Mouse (Mus musculus) lung, adult 2 months (tissue): Measurements from ENCODE around the gene Trat1.

ENCODE experiments used
- CTCF ChIP-seq: fragments of 200-500 bp; IDR thresholded peaks from 2 replicates; pipeline ENCODE4 v1.5.1; 2011; ENCODE audit warnings: mild to moderate bottlenecking, low read length, control low read depth; ENCODE audit not compliant: insufficient read depth
- POLR2A ChIP-seq: fragments of 200-500 bp; IDR thresholded peaks from 2 replicates; pipeline ENCODE4 v1.6.1; 2011; ENCODE audit warnings: low read depth, mild to moderate bottlenecking, control low read depth, low read length, borderline replicate concordance; ENCODE audit errors: extremely low read depth

GRCm38 (mm10) chr16:48777254-48777653 is 5.4 kb upstream of the Trat1 start:
- no peak for TF ChIP-seq POLR2A
- no peak for TF ChIP-seq CTCF
